Mouse (Mus musculus): Measurements from ENCODE around the gene Rcor3.

Gene Rcor3

GRCm38 (mm10) chr1:192068188-192068587 is 69.7 kb downstream of the Rcor3 start:
- no peak for DNase-seq

GRCm38 (mm10) chr1:192066956-192067355 is 70.9 kb downstream of the Rcor3 start:
- no peak for DNase-seq

- peak in 1 of 2 experiments; percentile 30 for DNase-seq
Measured at GRCm38 (mm10) chr1:192063209-192063946, 74.5 kb downstream of the Rcor3 start.

GRCm38 (mm10) chr1:192062682-192063081 is 75.2 kb downstream of the Rcor3 start:
- no peak for DNase-seq

- DNase-seq, result no peak
Measured at GRCm38 (mm10) chr1:192061666-192062306, 76.1 kb downstream of the Rcor3 start.

- DNase-seq, result no peak
Measured at GRCm38 (mm10) chr1:192058911-192059310, 79.0 kb downstream of the Rcor3 start.

GRCm38 (mm10) chr1:192053726-192054125 is 84.1 kb downstream of the Rcor3 start:
- no peak for DNase-seq

- no peak for DNase-seq
Measured at GRCm38 (mm10) chr1:192052986-192053385, 84.9 kb downstream of the Rcor3 start.

- no peak for DNase-seq
Measured at GRCm38 (mm10) chr1:192052461-192052860, 85.4 kb downstream of the Rcor3 start.
